Mouse (Mus musculus) kidney, postnatal 0 days (tissue): ENCODE results near the gene Kti12. TPM values are rescaled to one million over a fixed set of nuclear protein-coding genes. Genes with fewer than 3 reads are reported as not detected.

Experiments used
- ATAC-seq: fragments of 200-750 bp; cut with Nextera tagmentation; replicated peaks from 2 replicates; pipeline ENCODE4 v1.8.0; 2017; ENCODE audit warnings: low read depth, moderate number of reproducible peaks, moderate TSS enrichment, moderate library complexity; ENCODE audit not compliant: low FRiP score
- DNase-seq: peaks from one replicate; pipeline ENCODE4 v3.0.0-alpha.2; 2016; ENCODE audit warnings: low spot score
- H3K27ac ChIP-seq: fragments of 300-500 bp; sonication (generic); 2 replicates; pipeline ENCODE4 v1.5.1; 2014; ENCODE audit warnings: mild to moderate bottlenecking
- H3K27me3 ChIP-seq: fragments of 300-500 bp; sonication (generic); 2 replicates; pipeline ENCODE4 v1.6.1; 2014; ENCODE audit warnings: low read length, mixed read lengths; ENCODE audit not compliant: insufficient read depth
- H3K36me3 ChIP-seq: fragments of 300-500 bp; sonication (generic); 2 replicates; pipeline ENCODE4 v1.6.1; 2014; ENCODE audit warnings: low read length, mixed read lengths; ENCODE audit not compliant: insufficient read depth
- H3K4me1 ChIP-seq: fragments of 300-500 bp; sonication (generic); replicated peaks from 2 replicates; pipeline ENCODE4 v1.6.1; 2014; ENCODE audit warnings: antibody characterized with exemption, low read length, mixed read lengths; ENCODE audit not compliant: insufficient read depth
- H3K4me2 ChIP-seq: fragments of 300-500 bp; sonication (generic); 2 replicates; pipeline ENCODE4 v1.6.1; 2014; ENCODE audit warnings: mild to moderate bottlenecking, low read length, moderate library complexity, mixed read lengths
- H3K4me3 ChIP-seq: fragments of 300-500 bp; sonication (generic); replicated peaks from 2 replicates; pipeline ENCODE4 v1.5.1; 2014; ENCODE audit warnings: low read depth, low read length
- H3K9ac ChIP-seq: fragments of 300-500 bp; sonication (generic); 2 replicates; pipeline ENCODE4 v1.6.1; 2014; ENCODE audit warnings: low read depth, low read length
- H3K9me3 ChIP-seq: fragments of 300-500 bp; sonication (generic); replicated peaks from 2 replicates; pipeline ENCODE4 v1.6.1; 2016; ENCODE audit warnings: low read length, inconsistent platforms, mixed read lengths
- CTCF ChIP-seq: IDR thresholded peaks from 2 replicates; pipeline ENCODE4 v1.5.1; 2016; ENCODE audit warnings: antibody characterized with exemption, low read depth, mild to moderate bottlenecking, moderate library complexity
- WGBS: fragments of 180-500 bp; shearing (Covaris S2); extraction: QIAGEN DNeasy Blood & Tissue Kit; methylation state at CpG from one replicate; pipeline ENCODE4 v1.1.7; 2014; 5-methylcytosine and 5-hydroxymethylcytosine counted together
- polyA plus RNA-seq: library from polyadenylated mRNA; unstranded; fragments of >200 nt; fragmentation: Nextera tagmentation; extraction: Ambion mirVana; gene quantifications from 2 replicates; pipeline ENCODE4 v1.2.1, GENCODE M21; 2015

Kti12 gene
- polyA plus RNA-seq, 1 experiment from 2014 or later, result 52.2 TPM

DNA sequence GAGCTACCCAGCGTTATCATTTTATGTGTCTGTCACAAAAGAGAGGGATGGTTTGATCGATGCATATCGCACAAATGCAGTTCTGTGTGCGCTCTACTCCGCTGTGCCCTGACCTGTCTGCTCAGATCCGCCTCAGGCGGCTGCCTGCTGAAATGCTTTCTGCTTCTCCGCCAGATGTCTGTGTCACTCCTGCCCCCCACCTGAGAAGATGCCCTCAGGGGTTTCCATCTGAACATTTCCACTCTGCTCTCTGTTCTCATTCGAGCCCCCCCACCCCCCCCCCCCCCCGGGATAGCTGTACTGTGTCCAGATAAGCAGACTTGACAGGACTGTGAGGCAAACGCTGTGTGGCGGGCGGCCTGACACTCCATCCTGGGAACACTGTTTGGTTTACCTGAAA is 36.2 kb downstream of the Kti12 start:
- no peaks in the 10 kb centered on the region for H3K9me3 ChIP-seq
- no peaks in the 10 kb centered on the region for H3K36me3 ChIP-seq
- no peak for TF ChIP-seq CTCF
- no peak overlapping the region for H3K4me2 ChIP-seq
- no peak overlapping the region for H3K4me3 ChIP-seq
- no peak overlapping the region for H3K27ac ChIP-seq
- no peak overlapping the region for H3K9ac ChIP-seq
- DNase-seq, result no peak
- no peaks in the 10 kb centered on the region for H3K27me3 ChIP-seq
- no peaks in the 10 kb centered on the region for H3K4me1 ChIP-seq
- 63% methylated on average over 13 of the region's 13 CpGs for WGBS
- no peak for ATAC-seq

- Histone ChIP-seq H3K9me3 (no peaks in the 10 kb centered on the region), H3K4me3 (no peak overlapping the region), H3K4me1 (no peaks in the 10 kb centered on the region), H3K27me3 (no peaks in the 10 kb centered on the region), H3K27ac (no peak overlapping the region), H3K36me3 (no peaks in the 10 kb centered on the region), H3K9ac (no peak overlapping the region), H3K4me2 (no peak overlapping the region)
- ATAC-seq, result no peak
- WGBS, result 86% methylated on average over 4 of the region's 4 CpGs
- DNase-seq, result no peak
- TF ChIP-seq CTCF, result no peak
Measured at GRCm38 (mm10) chr4:108887456-108887855, 39.9 kb downstream of the Kti12 start.

DNA sequence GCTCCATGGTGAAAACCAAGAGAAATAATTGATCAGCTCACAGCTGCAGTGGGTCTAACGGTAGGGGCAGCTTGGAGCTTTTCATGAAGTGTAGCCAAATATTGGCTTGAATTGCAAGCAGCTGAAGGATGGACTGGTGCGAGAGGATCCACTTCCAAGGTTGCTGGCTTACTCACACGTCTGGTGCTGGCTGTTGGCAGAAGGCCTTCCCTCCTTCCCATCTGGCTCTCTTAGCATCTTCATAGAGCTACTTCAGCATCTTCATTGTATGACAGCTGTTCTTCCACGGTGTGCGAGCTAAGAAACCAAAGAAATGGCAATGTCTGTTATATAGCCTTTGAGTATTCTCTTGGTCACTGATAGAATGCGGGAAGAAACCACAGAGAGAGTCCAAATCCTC is 43.3 kb downstream of the Kti12 start:
- Histone ChIP-seq H3K27me3 (no peaks in the 10 kb centered on the region), H3K4me2 (no peak overlapping the region), H3K4me3 (no peak overlapping the region), H3K4me1 (no peaks in the 10 kb centered on the region), H3K9ac (no peak overlapping the region), H3K36me3 (no peaks in the 10 kb centered on the region), H3K27ac (no peak overlapping the region), H3K9me3 (no peaks in the 10 kb centered on the region)
- DNase-seq, result no peak
- 90% methylated on average over 6 of the region's 6 CpGs for WGBS
- no peak for TF ChIP-seq CTCF
- no peak for ATAC-seq

Other genes with a start within 250 kb of the Kti12 start
- 28.7 and 29.8 TPM in 2 replicates for gene Cc2d1b, start 227.8 kb upstream of the Kti12 start, polyA plus RNA-seq
- 1.1 and 1.6 TPM in 2 replicates for gene 3110021N24Rik, start 128.1 kb upstream of the Kti12 start, polyA plus RNA-seq
- gene Zfyve9, start 67.0 kb upstream of the Kti12 start, polyA plus RNA-seq, result 3.8 and 4.2 TPM in 2 replicates
- gene Btf3l4, start 14.2 kb upstream of the Kti12 start, polyA plus RNA-seq, result 169 and 174 TPM in 2 replicates
- gene Txndc12, start 13.2 kb upstream of the Kti12 start, polyA plus RNA-seq, result 94.0 and 98.3 TPM in 2 replicates
- 1.8 and 2.4 TPM in 2 replicates for gene A730015C16Rik, start 834 bp downstream of the Kti12 start, polyA plus RNA-seq
- gene Rab3b, start 31.3 kb downstream of the Kti12 start, polyA plus RNA-seq, result 34.0 and 36.1 TPM in 2 replicates
- 43.5 and 45.1 TPM in 2 replicates for gene Nrd1, start 152.9 kb downstream of the Kti12 start, polyA plus RNA-seq